Mouse (Mus musculus) adrenal gland (tissue): ENCODE data around the gene Ddb2.

Experiments used
- intact Hi-C: fragments of 180-260 bp; cut with DNase I; formaldehyde crosslinking; loops from one replicate; pipeline ENCODE4 v1.15.1; 2025

Ddb2 gene

DNA sequence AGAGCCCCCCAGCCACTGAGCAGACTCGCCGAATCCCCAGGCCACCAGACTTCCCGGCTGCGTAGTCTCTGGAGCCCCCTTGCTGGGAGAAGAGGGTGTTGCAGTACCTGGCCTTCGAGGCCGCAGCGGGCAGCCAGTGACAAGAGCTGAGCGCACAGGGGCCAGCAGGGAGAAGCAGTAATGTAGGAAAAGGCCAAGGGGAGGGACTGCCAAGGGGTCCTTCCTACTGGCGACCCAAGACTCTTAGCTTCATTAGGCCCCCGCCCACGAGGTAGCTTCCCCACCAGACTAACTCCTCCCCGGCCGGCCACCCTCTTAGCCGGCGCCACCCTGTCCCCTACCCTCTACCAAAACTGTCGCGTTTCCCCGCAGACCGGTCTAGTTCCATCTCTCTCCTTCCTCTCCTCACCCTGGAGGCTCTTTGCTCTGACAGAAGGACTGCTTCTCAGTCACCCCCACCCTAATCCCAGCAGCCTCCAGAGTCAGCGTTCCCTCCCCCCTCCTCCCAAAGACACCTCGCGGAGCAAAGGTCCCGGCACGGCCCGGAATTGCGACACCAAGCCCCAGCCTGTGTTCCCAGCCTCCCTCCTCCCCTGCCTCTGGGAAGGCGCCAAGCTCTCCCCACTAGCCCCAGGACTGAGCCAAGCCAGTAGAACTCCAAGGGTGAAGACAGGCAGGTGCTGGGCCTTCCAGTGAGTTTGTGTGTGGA is 42.0 kb downstream of the Ddb2 start:
- intact Hi-C loops: loop anchor here (5.0 kb wide), 1 partner anchor 77 kb away; the partner anchor contains the start of gene Mybpc3

DNA sequence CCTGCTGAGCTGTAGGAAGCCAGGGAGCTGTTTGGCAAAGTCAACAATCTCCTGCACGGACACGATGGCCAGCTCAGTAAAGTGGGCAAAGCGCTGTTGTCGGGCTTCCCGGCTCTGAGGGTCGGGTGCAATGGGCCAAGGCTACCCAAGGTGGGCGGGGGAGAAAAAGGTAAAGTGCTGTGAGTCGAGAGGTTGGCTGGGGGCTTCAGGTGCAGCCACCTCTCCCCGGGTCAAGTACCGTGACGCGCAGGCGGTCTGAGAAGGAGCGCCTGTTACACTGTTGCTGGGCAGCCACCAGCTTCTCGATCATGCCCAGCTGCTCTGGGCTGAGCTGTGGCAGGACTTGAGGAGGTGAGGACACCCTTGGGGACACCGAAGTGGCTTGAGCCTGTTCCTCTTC is 46.3 kb downstream of the Ddb2 start:
- intact Hi-C loops: loop anchor here (5.0 kb wide), 1 partner anchor 73 kb away; the partner anchor contains the start of gene Mybpc3

DNA sequence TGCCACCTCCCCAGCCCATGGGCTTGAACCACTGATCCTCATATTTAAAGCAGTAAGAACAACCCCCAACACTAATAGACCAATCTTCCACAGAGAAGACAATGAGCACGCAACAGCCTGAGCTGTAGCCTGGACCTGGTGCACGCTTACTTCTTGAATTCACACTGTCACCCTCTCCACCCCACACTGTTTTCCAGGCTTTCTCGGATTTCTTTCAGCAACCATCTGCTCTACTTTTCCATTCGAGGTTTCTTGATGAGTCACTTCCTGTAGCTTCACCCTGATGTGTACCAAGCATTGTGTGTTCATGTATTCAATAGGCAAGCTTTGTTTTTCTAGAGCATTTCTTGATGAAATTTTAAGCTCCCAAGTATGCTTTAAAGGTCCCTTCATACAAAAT is 49.4 kb downstream of the Ddb2 start:
- intact Hi-C loops: no loop called here

DNA sequence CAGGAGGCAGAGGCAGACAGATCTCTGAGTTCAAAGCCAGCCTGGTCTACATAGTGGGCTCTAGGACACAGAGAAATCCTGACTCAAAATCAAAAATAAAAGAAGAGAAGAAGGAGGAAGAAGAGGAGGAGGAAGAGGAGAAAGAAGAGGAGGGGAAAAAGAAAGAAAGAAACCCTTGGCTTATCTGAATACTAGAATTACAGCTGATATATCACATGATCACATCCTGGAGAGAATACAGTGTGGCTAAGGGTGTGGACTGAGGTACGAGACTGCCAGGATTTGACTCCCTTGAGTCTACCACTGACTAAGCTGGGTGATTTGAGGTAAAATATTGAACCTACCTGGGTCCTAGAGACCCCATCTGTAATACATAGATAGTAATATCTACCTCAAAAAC is 50.6 kb downstream of the Ddb2 start:
- intact Hi-C loops: no loop called here

DNA sequence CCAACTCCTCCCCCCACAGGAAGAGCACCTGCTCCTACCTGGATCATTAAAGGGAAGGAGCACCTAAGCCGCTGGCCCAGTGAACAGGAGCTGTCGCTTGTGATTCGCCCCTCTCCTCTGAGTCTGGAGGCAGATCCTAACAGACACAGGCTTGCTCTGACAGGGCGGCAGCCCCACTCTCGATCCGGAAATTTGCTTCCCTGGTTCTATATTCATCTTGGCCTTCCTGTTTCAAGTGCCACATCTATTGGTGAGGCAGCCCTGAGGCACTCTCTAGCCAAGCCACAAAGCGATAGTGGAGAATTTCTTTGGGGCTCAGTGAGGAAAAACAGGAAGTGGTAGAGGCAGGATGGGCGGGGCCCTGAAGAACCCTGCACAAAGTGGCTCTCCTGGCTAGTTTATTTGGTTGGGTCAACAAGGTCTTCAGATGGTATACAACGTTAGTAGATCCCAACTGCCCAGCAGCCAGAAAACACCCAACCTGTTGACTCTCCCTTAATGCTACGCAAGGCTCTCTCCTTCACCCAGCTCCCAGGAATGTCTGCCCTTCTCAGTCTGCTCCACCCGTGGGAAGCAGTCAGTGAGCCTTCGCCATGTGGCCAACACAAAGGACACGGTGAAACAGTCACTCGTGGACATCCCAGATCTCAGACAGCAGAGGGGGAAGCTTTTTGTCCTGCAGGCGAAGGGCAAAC is 52.9 kb downstream of the Ddb2 start, which contains the start of gene Madd:
TSS of gene Madd (minus strand) at position 127 of the 695 bp plus-strand sequence.
- intact Hi-C loops: no loop called here

DNA sequence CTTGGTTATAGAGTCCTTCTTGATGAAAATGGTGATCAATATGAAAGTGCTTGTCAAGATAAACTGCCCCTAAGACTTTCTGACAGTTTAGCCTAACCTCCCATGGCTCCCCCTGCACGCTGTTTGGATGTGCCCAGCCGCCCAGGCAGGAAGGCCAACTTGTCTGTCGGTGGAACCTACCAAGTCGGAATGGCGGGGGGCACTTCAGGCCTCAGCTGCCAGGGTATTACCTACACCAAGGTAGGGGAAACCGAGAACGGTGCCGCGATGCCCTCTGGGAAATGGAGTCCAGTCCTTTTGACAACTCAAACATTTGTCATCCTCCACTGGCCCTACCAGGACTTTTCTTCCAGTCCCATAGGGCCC is 53.7 kb downstream of the Ddb2 start:
- intact Hi-C loops: no loop called here

DNA sequence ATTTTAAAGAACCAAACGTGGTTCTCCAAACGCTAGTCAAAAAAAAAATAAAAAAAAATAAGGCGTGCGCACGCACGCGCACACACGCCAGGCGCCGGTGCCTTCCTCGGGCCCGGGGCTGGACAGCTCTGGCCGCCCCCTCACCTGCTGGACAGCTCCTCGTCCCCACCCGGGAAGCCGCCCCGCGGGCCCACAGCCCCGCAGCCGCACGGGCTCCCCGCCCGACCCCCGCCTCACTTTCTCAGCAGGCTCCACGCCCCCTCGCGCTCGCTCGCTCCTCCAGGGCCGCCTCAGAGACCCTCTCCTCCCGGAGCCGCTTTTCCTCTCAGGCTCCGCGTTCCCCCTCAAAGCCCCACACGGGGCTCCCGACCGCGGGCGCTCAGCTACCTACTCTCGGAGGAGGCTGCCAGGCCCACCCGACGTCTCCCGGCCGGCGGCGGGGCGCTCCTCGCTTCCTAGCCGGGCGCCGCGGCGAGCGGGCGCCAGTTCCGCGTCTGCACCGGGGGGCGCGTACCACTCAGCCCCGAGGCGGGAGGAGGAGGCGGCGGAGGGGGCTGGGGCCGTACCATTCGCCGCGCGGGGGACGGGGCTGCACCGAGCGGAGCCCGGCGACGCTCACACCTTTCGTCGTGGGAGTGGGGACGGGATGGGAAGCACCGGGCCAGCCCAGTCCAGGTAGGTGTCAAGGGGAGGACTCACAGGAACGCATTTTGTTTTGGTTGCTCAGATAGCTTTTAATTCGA is 54.2 kb downstream of the Ddb2 start:
- intact Hi-C loops: no loop called here

DNA sequence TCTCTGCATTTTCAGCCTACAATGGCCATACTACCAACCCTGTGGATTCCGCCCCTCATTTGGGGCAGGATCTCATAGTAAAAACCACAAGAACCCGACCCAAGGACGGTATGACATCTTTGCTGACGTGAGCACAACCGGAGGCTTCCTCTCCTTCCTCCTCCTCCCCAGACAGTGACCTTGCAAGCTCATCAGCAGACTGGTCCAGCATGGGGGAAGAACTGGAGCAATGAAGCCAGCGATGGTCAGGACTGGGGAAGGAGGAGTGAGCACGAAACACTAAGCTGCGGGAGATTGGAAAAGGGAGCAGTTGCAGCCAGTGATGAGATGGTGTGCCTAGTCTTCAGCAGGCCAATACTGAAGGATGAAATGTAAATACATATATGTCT is 54.8 kb downstream of the Ddb2 start:
- intact Hi-C loops: no loop called here

DNA sequence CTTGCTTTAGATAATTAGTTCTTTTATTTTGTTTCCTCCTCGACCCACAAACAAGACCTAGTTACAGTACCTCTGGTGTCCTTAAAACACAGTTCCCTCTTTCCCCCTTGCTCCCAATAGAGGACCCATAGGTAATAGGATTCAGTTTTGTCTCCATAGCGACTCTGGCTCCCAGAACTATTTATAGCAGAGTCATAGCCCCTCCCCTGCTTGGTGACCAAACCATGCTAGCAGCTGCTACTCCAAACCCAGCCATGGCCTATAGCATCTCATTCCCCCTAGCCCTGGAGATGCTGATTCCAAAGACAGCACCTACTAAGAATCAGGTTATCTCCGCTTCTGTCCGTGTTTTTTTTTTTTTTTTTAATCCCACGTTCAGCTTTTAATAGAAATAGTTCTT is 56.1 kb downstream of the Ddb2 start:
- intact Hi-C loops: no loop called here

DNA sequence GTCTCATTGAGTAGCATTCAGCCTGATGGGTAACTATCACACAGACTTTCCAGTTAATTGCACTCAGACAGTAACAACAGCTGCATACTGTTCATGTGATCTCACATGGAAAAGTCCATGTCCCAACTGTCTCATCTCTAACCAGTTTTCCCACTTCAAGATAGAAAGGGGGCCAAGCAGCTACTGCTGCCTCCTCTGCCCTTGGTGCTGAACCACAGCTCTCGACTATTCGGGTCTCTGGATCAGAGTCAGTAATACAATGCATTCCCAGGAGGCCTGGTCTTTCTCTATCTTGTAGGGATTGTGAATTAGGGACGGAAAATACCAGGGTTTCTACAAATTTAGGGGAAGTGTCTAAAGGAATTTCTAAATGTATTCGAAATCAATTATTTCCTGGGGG is 57.0 kb downstream of the Ddb2 start:
- intact Hi-C loops: no loop called here

DNA sequence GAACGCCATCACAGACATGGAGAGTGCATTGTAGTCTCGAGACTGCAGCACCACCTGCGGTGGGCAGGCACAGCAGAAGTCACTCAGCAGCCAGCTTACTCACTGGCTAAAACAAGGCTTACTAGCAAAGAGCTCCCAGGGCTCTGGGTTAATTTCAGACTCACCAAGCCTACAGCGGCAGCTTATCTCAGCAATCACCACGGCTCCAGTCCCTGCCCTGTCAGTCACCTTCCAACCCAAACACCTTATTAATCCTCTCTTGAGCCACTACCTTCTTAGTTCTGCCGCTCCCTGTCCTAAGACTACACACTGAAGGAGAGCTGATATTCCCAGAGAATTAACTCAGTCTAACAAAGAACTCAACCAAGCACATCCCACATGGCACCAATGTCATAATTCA is 60.5 kb downstream of the Ddb2 start:
- intact Hi-C loops: no loop called here

DNA sequence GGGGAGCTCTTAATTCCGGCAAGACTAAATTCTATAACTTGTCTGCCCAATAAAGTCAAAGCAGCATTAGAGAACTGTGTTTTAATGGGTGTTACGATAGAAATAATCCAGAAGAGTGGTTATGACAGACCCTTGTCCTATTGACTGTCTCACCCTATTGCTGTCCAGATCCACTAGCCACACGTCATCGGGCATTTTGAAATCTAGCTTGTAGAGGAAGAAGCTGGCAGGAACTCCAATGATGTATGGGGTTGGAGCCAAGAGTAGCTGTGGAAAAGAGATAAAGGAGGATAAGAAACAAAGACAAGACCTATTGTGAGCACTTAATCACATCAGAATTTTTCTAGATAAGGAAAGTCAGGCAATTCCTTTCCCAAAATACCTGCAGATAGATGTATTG is 61.3 kb downstream of the Ddb2 start:
- intact Hi-C loops: no loop called here

DNA sequence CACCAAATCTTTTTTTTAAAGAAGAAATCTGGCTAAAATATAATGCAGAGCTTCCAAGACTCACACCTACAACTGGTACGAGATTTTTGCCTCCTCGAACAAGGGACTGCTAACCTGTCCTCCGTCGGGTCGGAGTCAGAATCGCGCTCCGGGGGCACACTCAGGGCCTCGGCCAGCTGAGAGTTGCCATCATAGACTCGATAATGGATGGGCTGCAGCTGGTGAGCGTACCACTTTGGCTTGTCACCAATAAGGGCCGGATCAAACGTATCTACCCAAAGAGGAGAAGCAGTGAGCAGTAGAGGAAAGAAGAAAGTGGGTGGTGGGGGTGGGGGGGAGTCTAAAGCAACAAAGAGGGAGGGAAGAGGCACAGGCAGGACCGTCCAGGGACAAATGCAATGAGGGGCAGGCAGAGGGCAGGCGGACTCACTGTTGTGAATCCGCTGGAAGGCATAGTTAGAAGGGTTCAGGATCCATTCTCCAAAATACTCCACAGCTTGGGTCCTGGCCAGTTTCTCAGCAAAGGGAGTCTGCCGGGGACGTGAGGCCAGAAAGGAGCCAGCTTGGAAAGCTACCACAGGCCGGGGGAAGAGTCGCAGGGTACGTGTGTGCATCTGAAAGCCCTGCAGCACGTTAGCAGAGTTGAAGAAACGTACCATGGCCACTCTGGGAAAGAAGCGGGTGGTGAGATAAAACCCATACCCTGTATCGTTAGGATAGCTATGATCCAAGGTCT is 67.0 kb downstream of the Ddb2 start:
- intact Hi-C loops: no loop called here

DNA sequence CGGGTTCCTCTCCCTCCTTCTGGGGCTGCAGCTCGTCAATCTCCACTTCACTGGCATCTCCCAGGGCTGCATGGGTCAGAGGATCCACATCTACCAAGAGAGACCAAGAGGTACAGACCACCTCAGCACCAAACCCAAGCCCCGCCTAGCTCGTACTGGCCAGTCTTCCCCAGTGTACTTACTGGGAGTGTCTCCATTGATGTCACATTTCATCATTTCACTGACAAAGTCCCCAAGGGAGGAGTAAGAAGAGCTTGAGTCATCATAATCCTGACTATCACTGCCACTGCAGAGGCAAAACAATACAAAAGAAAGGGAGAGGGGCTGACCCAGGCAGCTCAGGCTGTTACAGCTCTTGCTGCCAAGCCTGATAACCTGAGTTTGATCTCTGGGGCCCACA is 69.2 kb downstream of the Ddb2 start:
- intact Hi-C loops: no loop called here

DNA sequence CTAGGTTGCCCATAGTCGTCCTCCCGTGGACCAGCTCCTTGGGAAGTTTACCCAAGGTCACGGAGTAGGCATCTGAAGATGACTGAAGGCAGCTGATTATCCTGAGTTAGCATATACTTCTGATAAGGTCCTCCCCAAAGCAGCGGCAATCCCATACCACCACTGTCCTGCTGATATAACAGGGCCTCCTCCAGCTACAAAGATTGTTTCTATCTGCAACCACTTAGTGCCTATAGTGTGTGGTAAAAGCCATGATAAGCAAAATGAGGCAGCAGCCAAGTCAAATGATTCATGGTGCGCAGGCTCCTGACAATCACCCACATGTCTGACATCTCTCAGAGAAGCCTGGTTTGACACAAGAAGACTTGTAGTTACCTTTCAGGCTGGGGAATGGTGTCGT is 71.8 kb downstream of the Ddb2 start:
- intact Hi-C loops: no loop called here

DNA sequence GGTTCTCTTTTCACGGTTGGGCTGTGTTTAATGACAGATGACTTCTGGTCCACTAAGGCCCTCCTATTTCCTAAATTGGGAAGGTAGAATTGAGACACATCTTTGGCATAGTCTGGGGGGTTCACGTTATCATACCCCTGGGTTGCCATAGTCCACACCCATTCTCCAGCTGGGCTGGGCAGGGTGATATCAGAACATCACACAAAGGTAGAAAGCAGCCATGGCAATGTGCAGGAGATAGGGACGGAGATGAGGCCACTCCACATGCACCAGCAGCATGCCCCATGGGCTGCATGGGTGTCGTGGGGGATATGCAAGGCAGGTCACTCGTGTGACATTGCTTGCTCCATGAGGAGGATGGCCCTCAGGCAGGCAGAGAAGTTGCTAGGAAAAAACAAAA is 73.2 kb downstream of the Ddb2 start:
- intact Hi-C loops: no loop called here

DNA sequence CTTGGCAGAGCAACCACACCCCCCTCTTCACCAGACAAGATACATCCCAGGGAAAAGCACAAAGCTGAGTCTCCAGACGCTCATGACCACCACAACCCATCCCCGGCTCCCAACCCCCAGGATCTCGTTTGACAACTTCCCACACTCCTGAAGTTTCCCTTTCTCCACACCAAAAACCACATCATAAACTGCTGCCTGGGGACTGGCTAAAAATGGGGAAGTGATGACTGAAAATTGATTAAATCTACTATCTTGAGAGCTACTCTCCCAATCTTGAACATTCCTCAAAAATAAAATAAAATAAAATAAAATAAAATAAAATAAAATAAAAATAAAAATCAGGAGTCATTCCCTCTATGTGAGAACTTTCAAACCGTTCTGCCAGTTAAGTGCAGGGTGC is 73.8 kb downstream of the Ddb2 start:
- intact Hi-C loops: no loop called here
